Mouse (Mus musculus): ENCODE results near the gene Pygo2. TPM values are rescaled to one million over a fixed set of nuclear protein-coding genes. Genes with fewer than 3 reads are reported as not detected.

Pygo2 gene
- total RNA-seq (2014; fragmentation: Nextera tagmentation) (18.9 and 35.2 TPM in 2 replicates), total RNA-seq (2017) (8.8 and 8.9 TPM in 2 replicates)

GRCm38 (mm10) chr3:89430171-89431159 is at the start of gene Pygo2:
Pygo2 (plus strand) TSS chr3:89430214.
- ATAC-seq (replicated peaks; ENCODE audit: poor library complexity, severe bottlenecking) = peak; percentile 97

DNA sequence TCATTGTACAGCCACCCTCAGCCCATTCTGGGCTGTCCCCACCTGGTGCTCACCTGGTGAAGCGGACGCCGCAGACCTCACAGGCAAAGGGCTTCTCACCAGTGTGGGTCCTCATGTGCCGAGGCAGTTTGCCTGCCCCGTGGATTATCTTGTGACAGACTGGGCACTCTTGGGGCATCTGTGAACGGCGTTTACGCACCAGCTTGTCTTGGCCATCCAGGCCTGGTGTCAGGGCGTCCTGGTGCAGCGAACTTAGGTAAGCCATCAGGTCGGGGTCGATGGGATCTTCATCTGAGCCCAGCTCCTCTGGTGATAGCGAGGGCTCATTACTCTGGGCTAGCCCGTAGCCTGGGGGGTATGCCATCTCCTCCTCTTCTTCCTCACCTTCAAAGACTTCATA is 49.7 kb upstream of the Pygo2 start:
- no peak for ATAC-seq (replicated peaks; ENCODE audit: poor library complexity, severe bottlenecking)

DNA sequence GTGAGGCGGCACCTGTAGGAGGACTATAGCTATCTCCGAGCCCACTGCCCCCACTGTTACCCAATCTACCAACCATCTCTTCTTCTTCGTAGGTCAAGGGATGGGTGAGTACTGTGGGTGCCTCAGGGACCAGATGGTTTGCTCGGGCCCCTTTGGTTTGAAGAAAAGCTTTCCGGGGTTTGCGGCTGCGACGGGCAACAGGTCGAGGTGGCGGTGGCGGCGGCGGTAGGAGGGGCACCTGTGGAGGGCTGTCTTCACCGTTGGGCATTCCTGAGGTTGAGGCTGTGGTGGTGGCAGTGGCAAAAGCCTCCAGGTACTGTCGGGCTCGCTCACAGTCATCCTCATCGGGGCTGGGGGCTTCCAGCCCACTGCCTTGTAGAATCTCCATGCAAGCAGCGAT is 49.3 kb upstream of the Pygo2 start:
- ATAC-seq (replicated peaks; ENCODE audit: poor library complexity, severe bottlenecking) = no peak

GRCm38 (mm10) chr3:89381233-89381632 is 48.8 kb upstream of the Pygo2 start:
- ATAC-seq (replicated peaks; ENCODE audit: poor library complexity, severe bottlenecking) = no peak

DNA sequence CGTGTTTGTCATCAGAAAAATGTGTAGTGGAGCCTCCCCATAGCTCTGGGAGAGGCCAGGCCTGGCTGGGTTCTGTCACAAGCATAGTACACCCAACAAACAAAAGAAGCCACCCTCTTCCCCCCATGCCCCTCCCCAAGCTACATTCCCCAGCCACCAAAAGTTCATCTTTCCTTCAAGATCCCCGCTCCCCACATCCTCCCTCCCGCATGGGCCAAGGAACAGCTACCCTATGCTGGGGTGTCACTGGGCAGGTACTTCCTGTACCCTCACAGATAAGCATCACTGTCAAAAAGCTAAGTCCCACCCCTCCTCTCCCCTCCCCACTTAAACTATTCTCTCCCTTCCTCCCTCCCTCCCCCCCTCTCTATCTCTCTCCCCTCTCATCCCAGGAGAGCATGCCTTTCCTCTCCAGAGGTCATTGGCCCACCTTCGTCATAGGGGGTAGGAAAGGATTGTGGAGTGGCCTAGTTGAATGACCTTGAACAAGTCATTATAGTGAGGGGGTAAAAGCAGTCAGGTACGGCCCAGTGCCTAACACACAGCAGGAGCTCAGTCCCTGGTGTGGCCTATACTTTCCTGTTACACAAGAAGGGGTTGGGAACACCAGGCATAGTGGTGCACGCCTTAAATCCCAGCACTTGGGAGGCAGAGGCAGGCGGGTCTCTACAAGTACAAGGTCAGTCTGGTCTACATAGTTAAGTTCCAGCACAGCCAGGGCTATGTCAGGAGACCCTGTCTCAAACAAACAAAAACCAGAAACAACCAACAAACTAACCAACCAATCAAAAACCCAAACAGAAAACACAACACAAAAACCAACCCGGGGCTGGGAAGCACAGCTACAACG is 47.8 kb upstream of the Pygo2 start:
- no peak for ATAC-seq (replicated peaks; ENCODE audit: poor library complexity, severe bottlenecking)

DNA sequence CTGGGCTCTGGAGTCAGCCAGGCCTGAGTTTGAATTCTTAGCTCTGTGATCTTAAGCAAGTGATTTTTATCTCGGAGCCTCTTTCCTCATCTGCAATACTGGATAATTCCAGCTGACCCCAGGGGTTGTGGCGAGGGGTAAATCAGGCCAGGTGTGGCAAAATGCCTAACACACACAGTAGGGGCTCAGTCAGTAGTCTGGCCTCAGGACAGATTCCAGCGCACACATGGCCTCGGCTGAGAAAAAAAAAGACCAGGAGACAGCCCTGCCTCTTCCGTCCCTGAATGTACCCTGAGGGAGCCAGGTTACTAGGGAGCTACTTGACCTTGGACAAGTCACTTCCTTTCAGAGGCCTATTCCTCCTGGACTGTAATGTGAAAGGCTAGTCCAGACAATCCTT is 47.1 kb upstream of the Pygo2 start:
- ATAC-seq (replicated peaks; ENCODE audit: poor library complexity, severe bottlenecking) = no peak

GRCm38 (mm10) chr3:89383651-89384255 is 46.3 kb upstream of the Pygo2 start:
- ATAC-seq (replicated peaks; ENCODE audit: poor library complexity, severe bottlenecking) = no peak

- no peak for ATAC-seq (replicated peaks; ENCODE audit: poor library complexity, severe bottlenecking)
Observed at GRCm38 (mm10) chr3:89384331-89385076, 45.5 kb upstream of the Pygo2 start.

DNA sequence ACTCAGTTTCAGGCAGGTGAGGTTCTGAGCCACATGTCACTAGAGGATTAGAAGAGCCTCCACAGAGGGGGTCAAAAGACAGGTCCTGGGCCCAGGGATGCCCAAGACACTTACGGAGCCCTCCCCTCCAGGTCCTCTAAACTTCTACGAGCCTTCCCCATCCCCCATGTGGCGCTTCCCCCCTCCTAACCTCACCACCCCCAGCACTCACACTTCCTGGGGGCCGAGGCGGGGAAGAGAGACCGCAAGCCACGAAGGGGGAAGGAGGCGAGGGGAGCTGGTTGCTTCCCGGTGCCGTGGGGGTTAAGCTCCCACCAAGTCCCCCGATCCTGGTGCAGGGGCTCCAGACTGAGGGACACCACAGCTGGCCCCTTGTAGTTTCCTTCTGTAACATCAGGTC is 44.6 kb upstream of the Pygo2 start:
- ATAC-seq (replicated peaks; ENCODE audit: poor library complexity, severe bottlenecking) = peak; percentile 31

GRCm38 (mm10) chr3:89386438-89387420 is 43.3 kb upstream of the Pygo2 start:
- ATAC-seq (replicated peaks; ENCODE audit: poor library complexity, severe bottlenecking) = no peak

GRCm38 (mm10) chr3:89387632-89388031 is 42.4 kb upstream of the Pygo2 start:
- ATAC-seq (replicated peaks; ENCODE audit: poor library complexity, severe bottlenecking) = peak; percentile 61

DNA sequence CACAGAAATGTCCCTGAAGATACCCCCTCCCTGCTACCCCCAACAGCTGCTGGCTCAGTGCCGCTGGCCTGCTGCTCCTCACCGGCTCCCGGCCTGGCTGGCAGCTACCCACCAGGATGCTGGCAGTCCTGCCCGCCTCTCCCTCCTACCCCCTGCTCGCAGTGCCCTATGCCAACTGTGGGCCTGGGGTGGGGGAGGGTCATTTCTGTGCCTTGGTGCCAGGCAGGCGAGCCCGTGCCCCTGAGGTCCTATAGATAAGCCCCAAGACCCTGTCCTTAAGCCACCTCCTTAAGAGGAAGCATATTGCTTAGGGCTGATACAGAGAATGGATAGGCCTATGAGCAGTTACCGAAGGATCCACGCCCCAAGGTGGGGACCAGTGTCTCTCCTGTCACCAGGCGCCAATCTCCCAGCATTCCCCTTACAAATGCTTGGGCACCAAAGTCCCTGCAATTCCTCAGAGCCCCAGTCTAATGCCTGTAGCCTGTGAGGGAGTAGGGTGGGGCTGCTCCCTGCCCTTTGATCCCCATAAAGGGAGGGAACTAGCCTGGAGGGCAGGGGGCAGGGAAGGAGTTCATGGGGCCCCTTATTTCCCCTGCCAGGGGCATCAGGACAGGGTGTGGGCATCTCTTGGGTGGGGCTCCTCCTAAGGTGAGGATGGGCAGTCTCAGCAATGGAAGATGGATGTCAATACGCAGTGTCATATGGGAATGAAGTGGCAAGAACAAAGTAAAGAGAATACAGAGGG is 41.7 kb upstream of the Pygo2 start:
- 0 out of 2 replicates have a peak, but pooled peaks have one; percentile 5 for ATAC-seq (replicated peaks; ENCODE audit: poor library complexity, severe bottlenecking)

DNA sequence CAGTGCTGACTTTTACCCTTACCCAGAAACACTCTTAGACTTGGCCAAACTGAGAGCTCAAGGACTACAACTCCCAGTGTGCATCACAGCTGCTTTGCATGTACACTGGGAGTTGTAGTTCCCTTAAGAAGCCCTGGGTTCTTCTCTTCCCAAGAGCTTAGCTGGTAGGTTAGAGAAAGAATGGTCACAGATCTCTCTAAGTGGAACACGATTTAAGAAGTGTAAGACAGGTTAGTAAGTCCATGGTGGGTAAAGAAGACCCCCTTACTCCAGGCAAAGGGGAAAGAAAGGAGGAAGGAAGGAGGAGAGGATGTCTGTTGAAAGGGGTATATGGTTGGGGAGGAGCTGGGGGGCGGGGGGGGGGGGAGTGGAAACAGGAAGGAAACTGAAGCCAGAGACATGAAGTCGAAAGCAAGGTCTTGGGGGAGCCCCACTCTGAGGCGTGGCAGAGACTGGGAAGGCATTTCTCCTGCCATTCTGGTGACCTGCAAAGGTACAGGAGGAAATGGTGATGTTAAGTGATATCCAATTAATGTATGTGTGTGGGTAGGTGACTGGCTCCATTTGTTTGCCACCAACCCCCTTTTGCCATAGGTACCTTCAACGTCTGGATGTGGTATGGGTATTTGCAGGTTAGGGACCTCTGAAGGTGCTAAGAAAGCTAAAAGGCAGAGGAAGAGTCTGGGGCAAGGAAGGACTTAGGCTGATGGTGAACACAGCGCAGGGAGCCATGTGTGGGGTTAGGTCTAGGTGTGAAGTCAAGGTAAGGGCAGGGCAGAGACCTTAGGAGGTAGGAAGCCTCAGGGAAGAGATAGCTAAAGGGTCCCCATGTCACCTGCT is 40.9 kb upstream of the Pygo2 start:
- peak; percentile 13 for ATAC-seq (replicated peaks; ENCODE audit: poor library complexity, severe bottlenecking)

- ATAC-seq (replicated peaks; ENCODE audit: poor library complexity, severe bottlenecking) = no peak
Observed at GRCm38 (mm10) chr3:89390111-89390515, 39.9 kb upstream of the Pygo2 start.

DNA sequence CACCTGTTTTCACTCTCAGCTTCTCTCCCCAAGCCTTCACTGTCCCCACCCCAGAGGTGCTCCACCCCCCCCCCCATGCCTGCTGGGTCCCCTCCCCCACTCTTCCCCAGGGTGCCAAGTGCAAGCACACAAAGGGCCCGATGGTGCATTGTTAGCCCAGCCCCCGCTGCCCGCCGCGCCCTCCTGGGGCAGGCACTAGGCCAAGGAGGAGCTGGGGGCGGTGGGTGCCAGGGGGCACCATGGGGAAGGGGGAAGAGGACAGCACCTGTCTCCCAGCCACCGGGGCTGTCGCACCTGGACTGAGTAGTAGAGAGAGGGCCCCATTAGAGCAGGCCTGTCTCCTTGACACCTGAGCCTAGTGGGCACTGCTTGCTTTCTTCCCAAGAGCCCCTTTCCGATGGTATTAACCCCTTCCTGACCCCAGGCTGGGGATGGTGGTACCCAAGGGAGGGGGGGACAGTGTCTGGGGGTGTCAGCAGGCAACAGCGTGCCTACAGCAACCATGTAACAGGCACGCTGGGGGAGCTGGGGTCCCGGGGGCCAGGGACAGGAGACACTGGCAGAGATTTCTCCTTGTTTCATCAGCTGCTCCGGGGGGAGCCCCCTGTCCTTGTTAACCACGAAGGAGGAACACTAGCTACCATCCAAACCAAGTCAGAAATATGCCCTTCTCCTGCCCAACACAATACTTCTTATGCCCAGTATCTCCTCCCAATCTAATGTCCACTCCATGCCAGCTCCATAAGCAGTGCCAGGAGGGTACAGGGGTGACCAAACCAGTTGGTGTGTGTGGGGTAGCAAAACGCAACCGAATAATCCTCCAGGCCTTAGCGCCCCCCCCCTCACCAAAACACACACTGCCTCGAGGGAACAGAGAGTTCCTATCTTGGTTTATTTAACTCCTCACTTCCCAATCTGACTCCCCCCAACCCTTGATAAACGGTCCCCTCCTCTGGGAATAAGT is 39.0 kb upstream of the Pygo2 start:
- ATAC-seq (replicated peaks; ENCODE audit: poor library complexity, severe bottlenecking) = no peak

Measured in granulocyte monocyte progenitor cell, adult 5-6 weeks (primary cell).